Mouse (Mus musculus) C2C12 (cell line): Measurements from ENCODE around the gene Gabra1.

Source experiments
- CTCF ChIP-seq: IDR thresholded peaks from one replicate; pipeline ENCODE4 v1.5.1; 2011; ENCODE audit not compliant: control insufficient read depth, insufficient read depth, insufficient read length
- FOSL1 ChIP-seq: IDR thresholded peaks from one replicate; pipeline ENCODE4 v1.8.0; 2011; ENCODE audit warnings: mild to moderate bottlenecking, low read length; ENCODE audit not compliant: poor library complexity, insufficient read depth, severe bottlenecking
- MAX ChIP-seq: IDR thresholded peaks from one replicate; pipeline ENCODE4 v1.6.1; 2011; ENCODE audit warnings: mild to moderate bottlenecking, control low read depth
- MYOG ChIP-seq: IDR thresholded peaks from one replicate; pipeline ENCODE4 v1.6.1; 2011; ENCODE audit not compliant: control insufficient read depth, insufficient read length; ENCODE audit errors: extremely low read depth
- USF1 ChIP-seq: IDR thresholded peaks from one replicate; pipeline ENCODE4 v1.6.1; 2011; ENCODE audit warnings: low read depth, mild to moderate bottlenecking, control low read depth, moderate library complexity

- TF ChIP-seq CTCF: no peak
- TF ChIP-seq FOSL1: no peak
- no peak for TF ChIP-seq USF1
- TF ChIP-seq MYOG: no peak
- TF ChIP-seq MAX: no peak
These were observed 73.1 kb downstream of the Gabra1 start for GRCm38 (mm10) chr11:42109627-42110026.
